Mouse (Mus musculus) midbrain, embryonic 14.5 days (tissue): ENCODE measurements around the gene Gm4175. TPM values are rescaled to one million over a fixed set of nuclear protein-coding genes. Genes with fewer than 3 reads are reported as not detected.
"Not testable (repeated sequence)": the region's sequence is repeated elsewhere in the genome, so short reads cannot be mapped to it uniquely, and the experiment has no call there.

ENCODE experiments used
- ATAC-seq: fragments of 200-750 bp; cut with Nextera tagmentation; 2 replicates; pipeline ENCODE4 v1.8.0; 2017; ENCODE audit warnings: moderate number of reproducible peaks, moderate library complexity; ENCODE audit not compliant: low FRiP score, low TSS enrichment
- DNase-seq: peaks from one replicate; pipeline ENCODE4 v3.0.0-alpha.2; 2015
- H3K27ac ChIP-seq: fragments of 300-500 bp; sonication (generic); replicated peaks from 2 replicates; pipeline ENCODE4 v1.5.1; 2014; ENCODE audit warnings: mild to moderate bottlenecking, low read depth, low read length, moderate library complexity
- H3K27me3 ChIP-seq: fragments of 300-500 bp; sonication (generic); 2 replicates; pipeline ENCODE4 v1.6.1; 2014; ENCODE audit warnings: low read length, control low read depth, mixed read lengths; ENCODE audit not compliant: control insufficient read depth, insufficient read depth
- H3K36me3 ChIP-seq: fragments of 300-500 bp; sonication (generic); 2 replicates; pipeline ENCODE4 v1.6.1; 2014; ENCODE audit warnings: low read length, control low read depth; ENCODE audit not compliant: control insufficient read depth, insufficient read depth
- H3K4me1 ChIP-seq: fragments of 300-500 bp; sonication (generic); 2 replicates; pipeline ENCODE4 v1.6.1; 2014; ENCODE audit warnings: mild to moderate bottlenecking, antibody characterized with exemption, low read length, control low read depth; ENCODE audit not compliant: control insufficient read depth, insufficient read depth
- H3K4me2 ChIP-seq: fragments of 300-500 bp; sonication (generic); 2 replicates; pipeline ENCODE4 v1.6.1; 2014; ENCODE audit warnings: mild to moderate bottlenecking, low read length, moderate library complexity
- H3K4me3 ChIP-seq: fragments of 300-500 bp; sonication (generic); replicated peaks from 2 replicates; pipeline ENCODE4 v1.5.1; 2014; ENCODE audit warnings: low read depth, low read length
- H3K9ac ChIP-seq: fragments of 300-500 bp; sonication (generic); replicated peaks from 2 replicates; pipeline ENCODE4 v1.6.1; 2014; ENCODE audit warnings: mild to moderate bottlenecking, low read length, moderate library complexity
- H3K9me3 ChIP-seq: fragments of 300-500 bp; sonication (generic); 2 replicates; pipeline ENCODE4 v1.6.1; 2016; ENCODE audit warnings: low read length, control low read depth, mixed read lengths; ENCODE audit not compliant: control insufficient read depth
- WGBS: fragments of 180-500 bp; shearing (Covaris S2); extraction: QIAGEN DNeasy Blood & Tissue Kit; methylation state at CpG from one replicate; pipeline ENCODE4 v1.1.7; 2014; 5-methylcytosine and 5-hydroxymethylcytosine counted together
- polyA plus RNA-seq: library from polyadenylated mRNA; unstranded; fragments of >200 nt; fragmentation: Nextera tagmentation; extraction: Ambion mirVana; gene quantifications from 2 replicates; pipeline ENCODE4 v1.2.1, GENCODE M21; 2014

The Gm4175 gene
- polyA plus RNA-seq = not detected in 2 replicates

DNA sequence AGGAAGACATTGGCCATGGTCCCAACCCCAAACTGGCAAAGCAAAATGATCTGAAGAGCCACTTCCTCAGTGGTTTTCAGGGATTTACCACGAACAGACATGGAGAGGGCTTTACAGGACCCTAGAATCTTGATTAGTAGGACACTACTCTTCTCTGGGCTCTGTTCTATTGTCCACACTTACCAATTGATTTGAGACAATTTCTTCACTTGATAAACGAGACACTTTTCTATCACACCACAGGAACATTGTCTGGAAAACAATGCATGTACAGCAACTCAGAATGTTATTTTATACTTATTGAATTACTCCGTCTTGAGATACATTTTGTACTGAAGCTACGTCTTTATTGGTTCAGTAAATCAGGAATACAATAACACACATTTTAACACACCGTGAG lies at the start of gene Gm4175:
TSS of gene Gm4175 (minus strand) at position 101 of the 400 bp plus-strand sequence.
- not testable (repeated sequence) for DNase-seq, H3K36me3 ChIP-seq, H3K9me3 ChIP-seq, H3K4me3 ChIP-seq, H3K9ac ChIP-seq, H3K27ac ChIP-seq, ATAC-seq, H3K4me1 ChIP-seq, H3K27me3 ChIP-seq, H3K4me2 ChIP-seq
- no CpG with 5 or more reads among the region's 5 CpGs for WGBS

DNA sequence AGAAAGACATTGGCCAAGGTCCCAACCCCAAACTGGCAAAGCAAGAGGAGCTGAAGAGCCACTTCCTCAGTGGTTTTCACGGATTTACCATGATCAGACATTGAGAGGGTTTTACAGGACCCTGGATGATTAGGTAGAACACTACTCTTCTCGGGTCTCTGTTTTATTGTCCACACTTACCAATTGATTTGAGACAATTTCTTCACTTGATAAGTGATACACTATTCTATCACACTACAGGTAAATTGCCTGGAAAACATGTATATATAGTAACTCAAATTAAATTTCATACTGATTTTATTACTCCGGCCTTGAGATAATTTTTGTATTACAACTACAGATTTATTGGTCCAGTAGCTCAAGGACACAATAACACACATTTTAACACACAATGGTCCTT lies 35.4 kb upstream of the Gm4175 start, which contains the start of gene Gm4177:
TSS of gene Gm4177 (minus strand) at position 101 of the 400 bp plus-strand sequence.
- H3K27me3 ChIP-seq, H3K36me3 ChIP-seq, H3K4me3 ChIP-seq, H3K4me1 ChIP-seq, H3K9me3 ChIP-seq, H3K27ac ChIP-seq, ATAC-seq, H3K4me2 ChIP-seq, H3K9ac ChIP-seq, DNase-seq: not testable (repeated sequence)
- no CpG with 5 or more reads among the region's 3 CpGs for WGBS

Other genes with a start within 250 kb of the Gm4175 start
- gene Vmn1r130, start 249.7 kb downstream of the Gm4175 start, polyA plus RNA-seq = not detected in 2 replicates
- not detected in 2 replicates for gene Vmn1r131, start 215.4 kb downstream of the Gm4175 start, polyA plus RNA-seq
- not detected in 2 replicates for gene Vmn1r132, start 147.4 kb downstream of the Gm4175 start, polyA plus RNA-seq
- not detected in 2 replicates for gene Gm4177, start 35.3 kb upstream of the Gm4175 start, polyA plus RNA-seq
- not detected in 2 replicates for gene Vmn1r135, start 70.9 kb upstream of the Gm4175 start, polyA plus RNA-seq
- gene Gm5725, start 82.8 kb upstream of the Gm4175 start, polyA plus RNA-seq = not detected in 2 replicates
- not detected in 2 replicates for gene Gm5891, start 159.8 kb upstream of the Gm4175 start, polyA plus RNA-seq
- not detected in 2 replicates for gene Vmn1r137, start 233.1 kb upstream of the Gm4175 start, polyA plus RNA-seq